Mouse (Mus musculus) thymus, postnatal 10 days (tissue): ENCODE results near the gene Pkd2l1.
A peak's percentile ranks its signal among the peaks of the same experiment; 100 is the strongest.
"Not testable (repeated sequence)": the region's sequence is repeated elsewhere in the genome, so short reads cannot be mapped to it uniquely, and the experiment has no call there.

Source experiments
- DNase-seq, 2 experiments: peaks; one replicate each; pipeline ENCODE4 v3.0.0; 2021; ENCODE audit warnings: low spot score in 2 of 2

Pkd2l1 gene

DNA sequence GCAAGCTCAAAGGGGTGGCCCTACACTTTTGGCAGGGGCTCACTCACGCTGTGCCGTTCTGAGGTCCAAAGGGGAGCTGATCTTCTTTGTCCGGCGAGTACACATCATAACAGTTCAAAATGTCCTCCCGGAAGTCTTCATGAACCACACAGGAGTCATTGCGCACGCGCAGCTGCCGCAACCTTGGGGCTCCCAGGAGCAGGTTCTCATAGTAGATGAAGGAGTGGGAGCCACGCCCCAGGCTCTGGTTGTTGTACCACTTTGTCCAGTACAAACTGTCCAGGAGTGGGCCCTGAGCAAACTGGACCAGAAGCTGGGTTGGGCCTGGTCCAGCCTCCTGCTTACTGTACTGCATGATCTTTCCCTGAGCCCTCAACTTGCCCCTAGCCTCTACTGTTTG lies 35.2 kb downstream of the Pkd2l1 start:
- no peak for DNase-seq

DNA sequence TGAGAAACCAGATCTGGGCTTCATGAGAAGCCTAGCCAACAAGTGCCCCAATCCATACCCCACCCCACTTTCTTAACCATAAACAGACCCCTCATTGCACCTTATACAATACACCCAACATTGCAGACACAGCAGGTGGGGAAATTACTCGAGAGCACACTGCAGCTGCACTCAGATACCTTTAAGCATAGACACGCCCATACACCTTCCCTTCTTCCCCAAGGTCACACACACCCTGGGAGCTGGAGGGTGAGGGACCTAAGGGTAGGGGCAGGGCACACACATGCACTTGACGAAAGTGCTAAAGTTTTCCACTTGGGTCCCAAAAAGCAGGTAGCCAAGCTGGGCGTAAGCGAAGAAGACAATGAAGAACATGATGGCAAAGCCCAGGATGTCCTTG lies 38.5 kb downstream of the Pkd2l1 start:
- no peak for DNase-seq

DNA sequence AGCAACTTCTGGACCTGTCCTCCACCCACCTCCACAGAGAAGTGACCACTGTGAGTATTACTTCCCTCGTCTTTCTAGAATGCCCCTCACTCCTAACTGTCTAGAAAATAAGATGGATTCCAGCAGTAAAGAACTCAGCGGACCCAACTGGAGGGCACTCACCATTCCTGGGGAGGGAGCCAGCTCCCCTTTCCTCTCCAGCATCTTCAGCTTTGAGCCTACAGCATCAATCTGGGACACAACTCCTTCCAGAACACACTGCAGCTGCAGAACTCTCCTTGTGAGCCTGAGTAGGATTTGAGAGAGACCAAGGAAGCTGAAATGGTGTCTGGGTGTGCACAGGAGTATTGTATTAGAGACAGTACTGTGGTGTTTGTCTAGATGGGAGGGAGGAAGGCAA lies 43.3 kb downstream of the Pkd2l1 start:
- DNase-seq, result no peak

DNA sequence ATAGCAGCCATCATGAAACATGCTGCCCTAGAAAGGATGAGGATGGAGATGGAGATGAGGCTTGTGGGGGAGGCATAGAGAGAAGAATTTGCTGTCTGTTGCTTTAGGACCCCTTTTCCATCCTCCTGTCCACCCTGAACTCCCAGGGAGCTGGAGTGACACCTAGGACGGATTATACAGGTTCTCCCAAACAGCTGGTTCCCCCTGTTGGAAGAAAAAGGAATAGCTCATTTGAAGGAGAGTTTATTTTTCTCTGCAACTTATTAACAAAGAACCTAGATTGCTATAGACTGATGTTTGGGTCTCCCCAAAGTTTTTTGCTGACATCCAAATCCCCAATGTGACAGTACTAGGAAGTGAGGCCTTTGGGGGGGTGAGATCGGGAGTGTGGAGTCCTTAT lies 43.9 kb downstream of the Pkd2l1 start:
- no peak for DNase-seq

DNA sequence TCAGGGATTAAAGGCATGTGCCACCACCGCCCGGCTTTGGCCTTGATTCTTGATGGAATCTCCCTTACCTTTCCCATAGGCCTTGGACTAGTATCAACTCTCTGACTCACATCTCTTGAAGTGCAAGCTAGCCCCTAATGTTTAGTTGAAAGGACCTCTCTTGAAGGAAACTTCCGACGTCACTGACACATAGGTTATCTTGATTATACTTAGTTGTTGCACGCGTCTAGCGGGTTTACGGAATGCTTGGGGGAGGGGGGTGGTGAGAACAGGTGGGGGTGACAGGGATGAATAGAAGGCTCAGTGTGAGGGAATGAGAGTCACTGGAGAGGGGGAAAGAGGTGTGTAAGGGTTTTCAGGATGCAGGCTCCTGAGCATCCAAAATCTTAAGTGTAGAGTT lies 45.3 kb downstream of the Pkd2l1 start:
- DNase-seq, result no peak

DNA sequence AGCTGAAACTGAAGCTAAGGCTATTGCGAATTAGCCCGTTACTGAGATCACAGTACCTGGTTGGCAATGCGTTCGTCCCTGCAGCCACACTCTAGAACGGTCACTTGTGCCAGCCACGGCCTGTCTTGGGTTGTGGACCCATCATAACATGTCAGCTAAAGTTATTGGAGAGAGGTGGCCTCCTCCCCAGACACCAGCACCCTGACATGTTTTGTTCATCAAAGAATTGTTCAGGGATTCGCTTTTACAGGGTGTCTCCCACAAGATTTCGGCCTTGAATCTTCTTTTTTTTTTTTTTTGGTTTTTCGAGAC lies 45.7 kb downstream of the Pkd2l1 start:
- no peak for DNase-seq

DNA sequence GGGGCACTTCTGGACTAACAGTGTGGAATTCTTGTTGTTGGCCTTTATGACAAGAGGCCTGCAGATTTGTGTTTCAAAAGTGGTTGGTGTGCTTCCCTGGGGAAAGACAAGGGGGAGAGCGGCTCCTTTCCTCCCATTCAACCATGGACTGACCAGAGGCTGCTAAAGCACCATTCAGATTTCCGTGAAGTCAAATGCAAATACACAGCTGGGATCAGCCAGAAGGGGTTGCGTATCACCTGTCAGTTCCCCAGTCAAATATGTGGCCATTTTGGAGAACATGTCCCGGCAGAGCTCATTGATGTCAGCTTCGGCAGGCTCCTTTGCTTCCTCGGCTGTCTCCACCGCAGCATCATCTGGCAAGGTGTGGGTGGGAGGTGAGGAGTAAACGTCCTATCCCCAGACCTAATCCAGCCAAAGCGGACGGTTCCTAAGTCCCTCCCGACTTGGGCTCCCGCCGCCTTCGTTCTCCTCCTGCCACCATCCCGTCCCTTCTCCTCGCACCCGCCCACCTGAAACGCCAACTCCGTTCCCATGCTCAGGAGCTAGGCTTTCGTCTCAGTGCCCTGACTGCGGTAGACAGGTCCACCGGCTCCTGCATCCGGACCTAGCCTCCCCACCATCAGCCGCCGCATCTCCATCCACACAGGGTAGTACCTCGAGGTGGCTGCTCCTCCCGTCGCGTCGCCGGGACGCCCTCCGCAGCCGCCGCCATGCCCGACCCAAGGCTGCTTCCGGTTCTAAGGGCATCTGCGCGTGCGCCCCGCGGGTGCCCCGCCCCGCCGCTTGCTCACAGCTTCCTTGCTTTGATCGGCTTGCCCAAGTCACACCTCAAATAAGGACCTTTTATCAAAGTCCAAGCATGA lies 46.3 kb downstream of the Pkd2l1 start, which contains the start of gene Bloc1s2:
Gene Bloc1s2, minus strand, starts transcription at position 745 of the 866 bp plus-strand sequence.
- peak; percentile 84 to 91 for DNase-seq

DNA sequence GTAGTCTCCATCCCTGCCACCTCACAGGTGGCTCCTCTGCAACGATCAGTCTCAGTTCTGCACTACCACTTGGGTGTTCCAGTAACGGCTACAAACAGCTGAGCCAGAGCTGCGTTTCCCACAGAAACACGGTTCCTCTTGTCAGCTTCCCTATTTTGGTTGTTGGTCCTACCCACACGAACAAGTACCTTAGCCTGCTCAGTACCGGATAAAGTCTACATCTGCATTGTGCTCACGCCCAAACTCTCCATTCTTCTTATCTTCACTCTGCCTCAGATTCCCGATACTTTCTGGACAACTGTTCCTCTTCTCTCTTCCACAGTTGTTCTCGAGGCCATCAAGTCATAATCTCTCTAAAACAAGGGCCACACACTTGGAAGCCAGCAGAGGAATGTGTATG lies 47.9 kb downstream of the Pkd2l1 start:
- no peak for DNase-seq

DNA sequence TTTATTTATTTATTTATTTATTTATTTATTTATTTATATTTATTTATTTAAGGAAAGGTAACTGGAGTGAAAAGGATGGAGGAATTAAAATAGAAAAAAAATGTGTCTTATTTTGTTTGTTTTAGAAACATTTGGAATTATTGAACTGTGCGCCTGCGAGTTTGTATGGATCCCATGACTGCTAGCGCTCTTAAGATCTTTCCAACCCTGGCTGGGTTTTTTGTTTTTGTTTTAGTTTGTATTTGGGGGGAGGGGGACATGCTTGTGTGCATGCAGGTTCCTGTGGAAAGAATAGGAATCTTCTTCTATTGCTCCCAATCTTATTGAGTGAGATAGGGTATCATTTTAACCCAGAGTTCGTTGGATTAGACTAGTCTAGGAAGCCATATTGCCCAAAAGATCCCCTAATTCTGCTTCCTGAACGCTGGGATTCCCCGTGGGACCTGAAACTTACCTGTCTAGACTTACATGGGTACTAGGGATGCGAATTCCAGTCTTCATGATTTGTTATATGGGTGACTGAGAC lies 56.2 kb downstream of the Pkd2l1 start:
- no peak for DNase-seq

DNA sequence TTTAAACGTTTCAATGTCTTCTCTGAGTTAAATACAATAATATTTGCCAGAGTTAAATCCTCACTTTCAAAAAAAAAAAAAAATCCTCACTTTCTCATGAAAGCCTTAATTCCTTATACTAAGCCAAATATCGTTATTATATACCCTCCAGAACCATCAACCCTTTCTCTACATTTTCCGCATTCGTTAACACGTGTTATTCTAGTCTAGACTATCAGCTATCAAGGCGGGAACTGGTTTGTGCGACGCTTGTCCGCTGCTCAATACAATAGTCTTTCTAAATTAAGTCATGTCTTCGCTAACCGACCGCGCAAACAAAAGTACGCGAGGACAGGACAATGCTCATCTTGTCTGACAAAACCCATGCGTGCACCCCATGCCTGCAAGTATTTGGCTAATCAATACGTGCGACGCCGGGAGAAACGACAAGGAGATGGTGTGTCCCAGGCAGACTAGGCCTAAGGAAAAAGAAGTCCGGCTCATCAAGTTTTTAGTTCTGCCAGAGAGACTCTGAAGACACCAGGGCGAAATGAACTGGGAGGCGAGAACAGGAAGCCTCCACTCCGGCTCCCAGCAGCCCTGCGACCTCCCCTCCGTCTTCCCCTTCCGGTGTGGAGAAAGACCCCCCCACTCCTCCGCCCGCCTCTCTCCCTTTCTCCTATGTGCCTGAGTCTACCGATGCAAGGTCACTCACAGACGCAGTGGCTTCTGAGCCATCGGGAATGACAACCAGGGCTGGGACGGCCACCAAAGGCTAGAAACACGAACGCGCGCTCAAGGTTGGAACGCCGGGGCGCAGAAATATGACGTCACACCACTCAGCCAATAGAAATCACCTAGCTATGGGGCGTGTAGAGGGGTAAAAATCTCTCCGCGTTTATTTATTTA lies 56.9 kb downstream of the Pkd2l1 start, which contains the start of gene Cwf19l1:
Gene Cwf19l1, minus strand, starts transcription at position 805 of the 888 bp plus-strand sequence.
- DNase-seq, result peak; percentile 77 to 81

DNA sequence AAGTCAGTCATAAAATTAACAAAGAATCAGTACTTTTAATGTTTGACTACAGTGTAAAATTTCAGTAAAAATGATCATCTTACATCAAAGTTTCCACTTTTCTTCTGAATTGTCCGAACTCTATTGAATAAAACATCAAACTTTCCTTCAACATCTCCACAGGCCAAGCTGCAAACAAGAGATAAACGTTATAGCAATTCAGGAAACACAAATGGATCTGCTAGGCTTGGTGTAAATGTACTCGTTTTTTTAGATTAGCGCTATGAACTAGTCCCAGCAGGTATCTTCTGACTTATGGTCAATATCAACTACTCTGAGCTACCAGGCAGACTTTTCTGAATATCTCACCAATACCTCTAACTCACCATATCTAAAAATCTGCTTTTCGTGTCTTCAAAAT lies 59.3 kb downstream of the Pkd2l1 start:
- DNase-seq, result no peak

DNA sequence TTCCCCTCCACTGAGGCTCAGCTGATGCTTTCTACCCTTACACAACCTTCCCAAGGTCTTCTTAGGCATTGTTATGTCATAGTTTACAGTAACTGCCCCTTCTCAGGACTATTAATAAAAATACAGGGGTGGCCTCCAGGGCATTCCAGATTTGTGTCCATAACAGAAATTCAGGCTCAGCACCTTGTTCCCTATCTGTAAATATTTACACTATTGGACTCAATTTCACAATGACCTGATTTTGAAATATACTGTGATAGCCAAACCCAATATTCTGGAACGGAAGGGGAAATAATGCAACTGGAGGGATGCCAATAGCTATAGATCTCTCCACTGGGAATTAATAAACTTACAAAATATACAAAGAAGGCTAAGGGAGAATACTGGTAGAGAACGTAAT lies 63.7 kb downstream of the Pkd2l1 start:
- no peak for DNase-seq

DNA sequence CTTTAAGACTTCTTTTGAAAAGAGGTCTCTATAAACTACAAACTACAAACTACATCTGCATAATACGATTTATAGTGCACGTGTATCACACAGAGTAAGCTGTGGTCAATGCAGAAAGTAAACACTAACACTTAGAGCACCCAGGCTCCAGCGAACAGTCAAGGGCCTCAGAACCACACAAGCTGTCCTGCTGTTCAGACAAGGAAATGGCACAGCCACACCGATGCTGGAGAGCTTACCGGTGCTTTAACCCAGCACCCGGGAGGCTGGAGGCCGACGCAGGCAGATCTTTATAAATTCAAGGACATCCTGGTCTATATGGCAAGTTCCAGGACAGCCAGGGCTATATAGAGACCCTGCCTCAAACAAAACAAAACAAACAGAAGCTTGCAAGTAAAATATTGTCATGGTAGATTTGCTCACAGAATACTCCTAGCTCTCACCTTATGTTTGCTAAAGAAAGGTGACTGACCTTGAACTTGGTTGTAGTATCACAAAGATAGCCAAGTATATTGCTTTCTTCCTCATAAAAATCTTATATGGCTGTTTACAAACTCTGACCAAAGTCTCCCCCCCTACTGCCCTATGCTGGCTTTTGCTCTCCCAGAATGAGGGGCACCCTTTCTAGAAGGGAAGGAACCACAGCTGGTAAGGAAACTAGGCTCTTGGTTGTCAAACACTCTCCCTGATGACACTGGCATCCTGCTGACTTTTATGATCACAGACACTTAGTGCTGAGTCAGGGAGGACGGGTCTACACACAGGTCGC lies 64.3 kb downstream of the Pkd2l1 start:
- DNase-seq, result no peak

DNA sequence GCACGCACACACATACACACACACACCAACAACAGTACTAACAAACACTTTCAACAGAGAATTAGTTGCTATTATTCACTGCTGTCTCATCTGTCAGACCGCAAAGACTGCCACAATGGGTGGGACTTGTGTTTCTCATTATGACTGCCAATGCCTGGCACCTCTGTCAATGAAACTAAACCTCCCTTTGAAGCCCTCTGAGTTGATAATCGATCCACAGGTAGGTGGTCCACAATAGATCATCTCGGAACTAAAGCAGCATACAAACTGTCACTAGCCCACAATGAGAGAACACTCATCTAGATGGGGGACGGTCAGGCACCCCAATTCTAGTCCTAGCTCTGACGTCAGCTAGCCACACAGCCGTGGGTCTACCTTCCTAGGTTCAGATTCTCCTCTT lies 71.1 kb downstream of the Pkd2l1 start:
- DNase-seq, result no peak

DNA sequence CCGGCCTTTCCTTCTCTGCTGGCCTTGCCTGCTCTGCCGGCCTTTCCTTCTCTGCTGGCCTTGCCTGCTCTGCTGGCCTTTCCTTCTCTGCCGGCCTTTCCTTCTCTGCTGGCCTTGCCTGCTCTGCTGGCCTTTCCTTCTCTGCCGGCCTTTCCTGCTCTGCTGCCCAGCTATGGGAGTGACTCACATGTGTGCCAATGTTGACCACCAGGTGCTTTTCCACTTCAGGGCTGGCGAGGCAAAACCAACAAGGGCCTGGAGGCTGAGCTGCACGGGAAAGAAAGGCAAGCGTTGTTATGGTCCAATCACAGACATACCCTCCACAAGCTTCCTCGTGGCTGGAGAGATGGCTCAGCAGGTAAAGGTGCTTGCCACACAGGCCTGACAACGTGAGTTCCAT lies 71.6 kb downstream of the Pkd2l1 start:
- DNase-seq, result not testable (repeated sequence)

DNA sequence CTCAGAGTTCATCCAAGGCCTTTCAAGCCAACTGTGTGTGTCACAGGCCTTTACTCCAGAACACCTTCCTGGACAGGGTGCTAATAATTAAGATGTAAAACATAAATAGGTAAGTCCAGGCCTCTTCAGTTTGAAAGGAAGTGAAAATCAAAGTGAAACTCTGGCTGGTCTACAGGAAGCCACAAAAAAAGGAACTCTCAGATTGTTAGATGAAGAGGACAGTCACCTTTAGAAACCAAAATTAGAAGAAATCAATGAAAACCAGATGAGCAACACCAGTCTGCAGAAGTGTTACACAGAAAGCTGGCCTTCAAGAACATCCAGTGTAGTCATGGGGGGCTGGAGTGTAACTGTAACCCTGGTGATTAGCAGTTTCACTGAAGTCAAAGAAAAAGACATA lies 74.4 kb downstream of the Pkd2l1 start:
- no peak for DNase-seq

DNA sequence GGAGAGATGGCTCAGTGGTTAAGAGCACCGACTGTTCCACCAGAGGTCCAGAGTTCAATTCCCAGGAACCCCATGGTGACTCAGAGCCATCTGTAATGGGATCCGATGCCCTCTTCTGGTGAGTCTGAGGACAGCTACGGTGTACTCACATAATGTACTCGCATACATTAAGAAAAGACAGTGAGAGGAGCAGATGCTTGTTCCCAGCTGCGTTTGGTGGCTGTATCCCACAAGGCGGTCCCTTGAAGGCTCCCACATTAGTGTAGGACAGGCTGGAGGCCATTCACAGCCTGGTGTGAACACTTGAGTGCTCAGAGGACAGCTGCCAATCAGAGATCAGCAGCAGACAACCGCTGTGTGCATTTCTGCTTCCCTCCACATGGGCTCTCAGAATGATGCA lies 80.5 kb downstream of the Pkd2l1 start:
- no peak for DNase-seq

DNA sequence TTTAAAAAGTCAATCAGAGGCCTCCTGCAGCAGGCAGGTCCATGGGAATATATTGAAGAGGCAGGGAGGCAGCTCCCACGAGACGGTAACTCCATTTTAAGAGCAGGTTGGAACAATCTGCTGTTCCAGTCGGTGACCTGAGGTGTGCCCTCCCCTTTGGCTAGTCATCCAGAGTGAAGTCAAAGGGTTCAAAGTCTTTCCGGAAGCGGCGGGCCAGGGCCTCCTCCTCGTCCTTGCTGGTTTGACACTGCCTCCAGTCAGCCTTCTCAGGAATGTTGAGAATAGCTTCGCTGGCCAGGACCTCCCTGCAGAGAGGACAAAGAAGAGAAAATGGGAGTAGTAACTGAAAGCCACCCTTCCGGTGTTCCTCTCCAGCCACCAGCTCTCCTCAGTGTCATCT lies 81.9 kb downstream of the Pkd2l1 start:
- DNase-seq, result no peak

DNA sequence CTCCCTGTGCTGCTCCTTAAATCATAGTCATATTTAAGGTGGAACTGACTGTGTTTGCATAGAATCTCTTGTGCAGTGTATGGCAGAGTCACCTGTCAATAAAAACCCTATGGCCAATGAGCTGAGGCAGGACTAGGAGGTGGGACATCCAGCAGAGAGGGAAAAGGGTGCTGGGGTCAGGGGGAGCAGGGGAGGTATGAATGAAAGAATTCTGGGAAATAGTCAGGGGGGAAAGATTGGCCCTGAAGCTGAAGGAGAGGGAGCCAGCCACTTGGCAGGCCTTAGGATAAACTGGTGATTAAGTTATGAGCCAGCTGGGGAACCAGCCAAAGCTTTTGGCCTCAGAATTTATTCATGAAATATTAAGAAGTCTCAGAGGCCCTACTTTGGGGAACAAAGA lies 83.2 kb downstream of the Pkd2l1 start:
- no peak for DNase-seq

DNA sequence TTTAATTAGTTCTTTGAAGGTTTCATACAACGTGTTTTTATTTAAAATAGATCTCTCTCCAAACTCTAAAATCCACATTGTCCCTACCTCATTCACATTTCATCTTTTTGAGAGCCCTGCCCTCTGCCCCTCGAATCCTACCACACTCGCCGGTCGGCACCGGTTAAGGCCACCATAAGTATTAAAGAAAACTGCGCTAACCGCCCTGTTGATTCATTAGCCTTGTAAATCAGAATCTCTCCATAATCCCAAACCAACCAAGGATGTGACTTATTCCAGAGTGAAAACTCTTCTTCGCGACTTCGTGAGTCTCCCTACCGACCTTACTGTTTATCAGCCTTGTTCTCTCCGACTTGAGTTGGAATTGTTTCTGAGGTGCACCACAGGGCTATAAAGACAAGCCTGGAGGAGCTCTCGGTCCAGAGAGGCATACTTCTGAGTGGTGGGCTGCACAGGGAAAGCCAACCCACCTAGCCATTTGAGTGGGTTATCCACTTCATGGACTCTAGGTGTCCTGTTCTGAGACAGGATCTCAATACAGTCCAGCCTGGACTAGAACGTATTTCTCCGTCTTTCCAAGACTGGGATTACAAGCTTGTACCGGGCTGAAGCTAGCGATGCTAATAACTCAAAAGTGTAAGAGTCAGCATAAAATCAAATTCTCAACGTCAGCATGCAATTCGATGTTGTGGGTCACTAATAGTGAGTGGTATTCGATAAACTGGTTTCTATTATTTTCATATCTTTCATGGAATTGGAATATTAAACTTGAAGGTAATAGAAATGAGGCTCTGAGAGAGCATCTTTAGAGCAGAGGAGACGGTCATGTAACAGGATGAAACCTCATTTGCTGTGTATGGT lies 84.4 kb downstream of the Pkd2l1 start:
- DNase-seq, result no peak
